Comparison of ENCODE assay signal across 20 mouse cellular contexts in genomic region chr2:169090256-169090655, GRCm38 (mm10).
A peak's percentile ranks its signal among the peaks of the same experiment; 100 is the strongest.
DNase-seq lines count a peak whose midpoint lies in the region; ATAC-seq and TF ChIP-seq lines count a peak whose summit lies in the region.
"Had no signal": no experiment of that assay in that cellular context is flagged by ENCODE, and none has a peak within 500 bp of the region (broad histone marks: within the 10 kb centered on the region; RNA-seq: fewer than 3 reads in every experiment).

No protein-coding gene starts in this region.

- no peak overlapping the region for H3K27ac ChIP-seq in hindbrain, postnatal 0 days
- H3K27ac ChIP-seq in hindbrain, embryonic 14.5 days = no peak overlapping the region
- no peak overlapping the region for H3K27ac ChIP-seq in lung, embryonic 14.5 days (ENCODE audit: low read depth)
- H3K27ac ChIP-seq: embryonic facial prominence, embryonic 15.5 days; forebrain, embryonic 10.5 days; hindbrain, embryonic 13.5 days; limb, embryonic 15.5 days; neural tube, embryonic 13.5 days had no signal

- peak; percentile 25; the same call in 1 of the 2 replicates for TF ChIP-seq CTCF in hindbrain, postnatal 0 days (IDR thresholded peaks at IDR 0.05; ENCODE audit: low read depth)
- peak; percentile 33; the same call in 1 of the 2 replicates for TF ChIP-seq CTCF in lung, embryonic 14.5 days (IDR thresholded peaks at IDR 0.05; ENCODE audit: low read depth)

- H3K4me1 ChIP-seq in hindbrain, postnatal 0 days (ENCODE audit: insufficient read depth, low read length) = no peaks in the 10 kb centered on the region
- H3K4me1 ChIP-seq in hindbrain, embryonic 14.5 days (replicated peaks; ENCODE audit: control insufficient read depth, insufficient read depth, low read length) = peaks cover 5% of the 10 kb centered on the region; the same call in 1 of the 2 replicates
- H3K4me1 ChIP-seq in lung, embryonic 14.5 days (ENCODE audit: insufficient read depth) = no peaks in the 10 kb centered on the region

- no peaks in the 10 kb centered on the region for H3K36me3 ChIP-seq in hindbrain, postnatal 0 days (ENCODE audit: insufficient read depth, low read length)
- H3K36me3 ChIP-seq in hindbrain, embryonic 14.5 days (replicated peaks; ENCODE audit: control insufficient read depth, insufficient read depth) = no peaks in the 10 kb centered on the region
- H3K36me3 ChIP-seq in lung, embryonic 14.5 days (ENCODE audit: insufficient read depth) = no peaks in the 10 kb centered on the region
- H3K36me3 ChIP-seq: embryonic facial prominence, embryonic 15.5 days; forebrain, embryonic 10.5 days; G1E; hindbrain, embryonic 13.5 days; limb, embryonic 15.5 days; neural tube, embryonic 13.5 days had no signal

- no peak overlapping the region for H3K4me3 ChIP-seq in hindbrain, postnatal 0 days (ENCODE audit: low read length)
- no peak overlapping the region for H3K4me3 ChIP-seq in hindbrain, embryonic 14.5 days (replicated peaks; ENCODE audit: low read length)
- H3K4me3 ChIP-seq in lung, embryonic 14.5 days (ENCODE audit: low read depth, low read length) = no peak overlapping the region
- H3K4me3 ChIP-seq: embryonic facial prominence, embryonic 15.5 days; forebrain, embryonic 10.5 days; hindbrain, embryonic 13.5 days; limb, embryonic 15.5 days; neural tube, embryonic 13.5 days had no signal

- ATAC-seq in hindbrain, postnatal 0 days = no peak
- ATAC-seq in hindbrain, embryonic 14.5 days (ENCODE audit: low FRiP score) = no peak
- no peak for ATAC-seq in lung, embryonic 14.5 days (ENCODE audit: insufficient read depth)

- WGBS in hindbrain, postnatal 0 days = 84% methylated on average over 3 of the region's 3 CpGs
- WGBS in hindbrain, embryonic 14.5 days = 80% methylated on average over 3 of the region's 3 CpGs
- 82% methylated on average over 3 of the region's 3 CpGs for WGBS in lung, embryonic 14.5 days

- no peak overlapping the region for H3K4me2 ChIP-seq in hindbrain, postnatal 0 days (ENCODE audit: low read depth, low read length)
- no peak overlapping the region for H3K4me2 ChIP-seq in hindbrain, embryonic 14.5 days (replicated peaks)
- no peak overlapping the region for H3K4me2 ChIP-seq in lung, embryonic 14.5 days
- H3K4me2 ChIP-seq: embryonic facial prominence, embryonic 15.5 days; hindbrain, embryonic 13.5 days; limb, embryonic 15.5 days; neural tube, embryonic 13.5 days had no signal

- H3K9ac ChIP-seq in hindbrain, postnatal 0 days (replicated peaks; ENCODE audit: low read length) = no peak overlapping the region
- H3K9ac ChIP-seq in hindbrain, embryonic 14.5 days = no peak overlapping the region
- no peak overlapping the region for H3K9ac ChIP-seq in lung, embryonic 14.5 days
- H3K9ac ChIP-seq: embryonic facial prominence, embryonic 15.5 days; hindbrain, embryonic 13.5 days; limb, embryonic 15.5 days; neural tube, embryonic 13.5 days had no signal

- DNase-seq in hindbrain, postnatal 0 days (ENCODE audit: low spot score) = no peak
- DNase-seq in hindbrain, embryonic 14.5 days (ENCODE audit: low spot score) = no peak
- no peak for DNase-seq in lung, embryonic 14.5 days
- DNase-seq in lung, adult 18-20 months = no peak
- DNase-seq in R1 (ENCODE audit: low read depth, low spot score) = peak; percentile 55
- peak; percentile 51 for DNase-seq in testis, postnatal 10 days (ENCODE audit: low spot score)
- DNase-seq in cerebellum, postnatal 25 days = no peak
- DNase-seq: cerebellum, postnatal 10 days; embryo, embryonic 11 days; gastrocnemius, postnatal 10 days; kidney, adult 18-20 months; kidney, postnatal 25 days; lung, postnatal 14 days; thymus, adult 18-20 months had no signal

- H3K27me3 ChIP-seq in hindbrain, postnatal 0 days (ENCODE audit: insufficient read depth, low read length) = no peaks in the 10 kb centered on the region
- H3K27me3 ChIP-seq in hindbrain, embryonic 14.5 days (ENCODE audit: control insufficient read depth, insufficient read depth, low read length) = no peaks in the 10 kb centered on the region
- no peaks in the 10 kb centered on the region for H3K27me3 ChIP-seq in lung, embryonic 14.5 days (ENCODE audit: insufficient read depth, low read length)
- H3K27me3 ChIP-seq: embryonic facial prominence, embryonic 15.5 days; hindbrain, embryonic 13.5 days; limb, embryonic 15.5 days; neural tube, embryonic 13.5 days had no signal

- peaks cover 4% of the 10 kb centered on the region; the same call in 1 of the 2 replicates for H3K9me3 ChIP-seq in hindbrain, postnatal 0 days (ENCODE audit: low read length)
- 0 out of 2 replicates have a peak, but pooled peaks cover 5% of the 10 kb centered on the region for H3K9me3 ChIP-seq in hindbrain, embryonic 14.5 days (ENCODE audit: control insufficient read depth, low read length)
- H3K9me3 ChIP-seq in lung, embryonic 14.5 days (ENCODE audit: low read depth, low read length) = no peaks in the 10 kb centered on the region
- H3K9me3 ChIP-seq: limb, embryonic 15.5 days had no signal

Comparison
In these comparisons a context has a peak if more than half of its experiments do, and no peak if none do; other contexts are left out.
1. DNase-seq: peak in R1 (single experiment) and testis, postnatal 10 days (single experiment); none in hindbrain, postnatal 0 days (single experiment), hindbrain, embryonic 14.5 days (single experiment), lung, embryonic 14.5 days (single experiment), lung, adult 18-20 months (0 of 2) and cerebellum, postnatal 25 days (0 of 2).